Mouse (Mus musculus): ENCODE data around the gene Errfi1. TPM values are rescaled to one million over a fixed set of nuclear protein-coding genes. Genes with fewer than 3 reads are reported as not detected.
"Not testable (repeated sequence)": the region's sequence is repeated elsewhere in the genome, so short reads cannot be mapped to it uniquely, and the experiment has no call there.

Gene Errfi1
- polyA plus RNA-seq, 1 experiment, result 14.7 TPM

DNA sequence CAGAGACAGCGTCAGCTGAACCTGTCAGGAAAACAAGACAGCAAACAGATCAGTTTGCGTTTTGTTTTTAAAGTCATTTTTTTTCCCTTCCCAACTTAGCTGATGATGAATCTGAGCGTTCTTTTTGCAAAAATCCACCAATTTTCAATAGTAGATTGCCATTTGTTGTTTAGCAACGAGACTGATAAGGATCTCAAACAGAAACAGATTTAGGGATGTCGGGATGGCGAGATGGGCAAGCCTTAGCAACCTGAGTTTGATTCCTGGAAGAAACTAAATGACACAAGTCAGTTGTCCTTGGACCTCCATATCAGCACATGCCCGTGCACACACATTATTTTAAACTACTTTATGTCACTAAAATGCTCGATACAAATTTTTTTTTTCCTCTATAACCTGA, 19.0 kb downstream of the Errfi1 start:
- no peak overlapping the region for H3K27ac ChIP-seq (ENCODE audit: control insufficient read depth, insufficient read depth, low read depth, low read length, poor library complexity)
- WGBS, result 81% methylated on average over 8 of the region's 8 CpGs
- TF ChIP-seq POLR2A (IDR thresholded peaks at IDR 0.05; ENCODE audit: borderline replicate concordance, control insufficient read depth, low read depth, low read length) (no peak), CTCF (IDR thresholded peaks at IDR 0.05; ENCODE audit: control insufficient read depth, insufficient read depth, low read length) (no peak)

DNA sequence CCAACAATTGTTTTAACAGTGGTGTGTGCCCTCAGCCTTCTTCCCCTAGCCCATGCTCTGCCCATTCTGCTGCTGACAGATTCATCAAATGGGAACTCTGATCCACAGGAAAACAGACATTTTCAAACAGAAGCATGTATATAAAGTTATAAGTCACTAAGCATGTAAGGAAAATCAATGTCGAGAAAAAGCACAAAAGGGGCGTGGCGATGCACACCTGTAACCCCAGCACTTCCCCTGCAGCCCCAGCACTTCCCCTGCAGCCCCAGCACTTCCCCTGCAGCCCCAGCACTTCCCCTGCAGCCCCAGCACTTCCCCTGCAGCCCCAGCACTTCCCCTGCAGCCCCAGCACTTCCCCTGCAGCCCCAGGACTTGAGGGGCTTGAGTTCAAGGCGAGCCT, 20.7 kb downstream of the Errfi1 start:
- 17% methylated on average over 4 of the region's 4 CpGs for WGBS

More for the DNA sequence above, 19.0 kb downstream of the Errfi1 start:
- H3K4me3 ChIP-seq (replicated peaks; ENCODE audit: control insufficient read depth, low read depth, low read length), result no peak overlapping the region
- no peaks in the 10 kb centered on the region; the same call in 1 of the 2 replicates for H3K4me1 ChIP-seq (ENCODE audit: control insufficient read depth, insufficient read depth, low read length)

GRCm38 (mm10) chr4:150875393-150875792, 21.7 kb downstream of the Errfi1 start:
- 76% methylated on average over 10 of the region's 10 CpGs for WGBS
- H3K4me3 ChIP-seq (replicated peaks; ENCODE audit: control insufficient read depth, low read depth, low read length), result no peak overlapping the region

More for the DNA sequence above, 20.7 kb downstream of the Errfi1 start:
- not testable (repeated sequence) for H3K4me1 ChIP-seq (ENCODE audit: control insufficient read depth, insufficient read depth, low read length); H3K4me3 ChIP-seq (replicated peaks; ENCODE audit: control insufficient read depth, low read depth, low read length); H3K27ac ChIP-seq (ENCODE audit: control insufficient read depth, insufficient read depth, low read depth, low read length, poor library complexity)

GRCm38 (mm10) chr4:150879631-150880030, 25.9 kb downstream of the Errfi1 start:
- no peak for TF ChIP-seq CTCF (IDR thresholded peaks at IDR 0.05; ENCODE audit: control insufficient read depth, insufficient read depth, low read length)
- no peak for TF ChIP-seq POLR2A (IDR thresholded peaks at IDR 0.05; ENCODE audit: borderline replicate concordance, control insufficient read depth, low read depth, low read length)

More at GRCm38 (mm10) chr4:150875393-150875792, 21.7 kb downstream of the Errfi1 start:
- no peak overlapping the region for H3K27ac ChIP-seq (ENCODE audit: control insufficient read depth, insufficient read depth, low read depth, low read length, poor library complexity)
- TF ChIP-seq CTCF (IDR thresholded peaks at IDR 0.05; ENCODE audit: control insufficient read depth, insufficient read depth, low read length) (no peak), POLR2A (IDR thresholded peaks at IDR 0.05; ENCODE audit: borderline replicate concordance, control insufficient read depth, low read depth, low read length) (no peak)
- no peaks in the 10 kb centered on the region; the same call in 1 of the 2 replicates for H3K4me1 ChIP-seq (ENCODE audit: control insufficient read depth, insufficient read depth, low read length)

GRCm38 (mm10) chr4:150880364-150880763, 26.6 kb downstream of the Errfi1 start:
- no peak overlapping the region for H3K27ac ChIP-seq (ENCODE audit: control insufficient read depth, insufficient read depth, low read depth, low read length, poor library complexity)
- no peak overlapping the region for H3K4me3 ChIP-seq (replicated peaks; ENCODE audit: control insufficient read depth, low read depth, low read length)
- no peaks in the 10 kb centered on the region for H3K4me1 ChIP-seq (ENCODE audit: control insufficient read depth, insufficient read depth, low read length)
- TF ChIP-seq CTCF (IDR thresholded peaks at IDR 0.05; ENCODE audit: control insufficient read depth, insufficient read depth, low read length) (no peak), POLR2A (IDR thresholded peaks at IDR 0.05; ENCODE audit: borderline replicate concordance, control insufficient read depth, low read depth, low read length) (no peak)
- WGBS, result 82% methylated on average over 5 of the region's 5 CpGs

More at GRCm38 (mm10) chr4:150879631-150880030, 25.9 kb downstream of the Errfi1 start:
- H3K27ac ChIP-seq (ENCODE audit: control insufficient read depth, insufficient read depth, low read depth, low read length, poor library complexity), result no peak overlapping the region
- WGBS, result 94% methylated on average over 22 of the region's 22 CpGs
- no peaks in the 10 kb centered on the region for H3K4me1 ChIP-seq (ENCODE audit: control insufficient read depth, insufficient read depth, low read length)
- no peak overlapping the region for H3K4me3 ChIP-seq (replicated peaks; ENCODE audit: control insufficient read depth, low read depth, low read length)

GRCm38 (mm10) chr4:150882632-150883031, 28.9 kb downstream of the Errfi1 start:
- Histone ChIP-seq H3K27ac (ENCODE audit: control insufficient read depth, insufficient read depth, low read depth, low read length, poor library complexity) (no peak overlapping the region), H3K4me1 (ENCODE audit: control insufficient read depth, insufficient read depth, low read length) (no peaks in the 10 kb centered on the region), H3K4me3 (replicated peaks; ENCODE audit: control insufficient read depth, low read depth, low read length) (no peak overlapping the region)
- 55% methylated on average over 5 of the region's 5 CpGs for WGBS
- no peak for TF ChIP-seq CTCF (IDR thresholded peaks at IDR 0.05; ENCODE audit: control insufficient read depth, insufficient read depth, low read length)
- TF ChIP-seq POLR2A (IDR thresholded peaks at IDR 0.05; ENCODE audit: borderline replicate concordance, control insufficient read depth, low read depth, low read length), result no peak

GRCm38 (mm10) chr4:150887903-150888302, 34.2 kb downstream of the Errfi1 start:
- Histone ChIP-seq H3K4me3 (replicated peaks; ENCODE audit: control insufficient read depth, low read depth, low read length) (no peak overlapping the region), H3K27ac (ENCODE audit: control insufficient read depth, insufficient read depth, low read depth, low read length, poor library complexity) (no peak overlapping the region), H3K4me1 (ENCODE audit: control insufficient read depth, insufficient read depth, low read length) (no peaks in the 10 kb centered on the region; the same call in none of the 2 replicates)
- no peak for TF ChIP-seq CTCF (IDR thresholded peaks at IDR 0.05; ENCODE audit: control insufficient read depth, insufficient read depth, low read length)
- TF ChIP-seq POLR2A (IDR thresholded peaks at IDR 0.05; ENCODE audit: borderline replicate concordance, control insufficient read depth, low read depth, low read length), result no peak
- 76% methylated on average over 5 of the region's 5 CpGs for WGBS

GRCm38 (mm10) chr4:150888492-150888891, 34.8 kb downstream of the Errfi1 start:
- Histone ChIP-seq H3K27ac (ENCODE audit: control insufficient read depth, insufficient read depth, low read depth, low read length, poor library complexity) (no peak overlapping the region), H3K4me1 (ENCODE audit: control insufficient read depth, insufficient read depth, low read length) (no peaks in the 10 kb centered on the region; the same call in none of the 2 replicates), H3K4me3 (replicated peaks; ENCODE audit: control insufficient read depth, low read depth, low read length) (no peak overlapping the region)
- WGBS, result 86% methylated on average over 4 of the region's 4 CpGs
- TF ChIP-seq POLR2A (IDR thresholded peaks at IDR 0.05; ENCODE audit: borderline replicate concordance, control insufficient read depth, low read depth, low read length), result no peak
- no peak for TF ChIP-seq CTCF (IDR thresholded peaks at IDR 0.05; ENCODE audit: control insufficient read depth, insufficient read depth, low read length)
